Mouse (Mus musculus): ENCODE results near the gene Zfp106.

Zfp106 gene

DNA sequence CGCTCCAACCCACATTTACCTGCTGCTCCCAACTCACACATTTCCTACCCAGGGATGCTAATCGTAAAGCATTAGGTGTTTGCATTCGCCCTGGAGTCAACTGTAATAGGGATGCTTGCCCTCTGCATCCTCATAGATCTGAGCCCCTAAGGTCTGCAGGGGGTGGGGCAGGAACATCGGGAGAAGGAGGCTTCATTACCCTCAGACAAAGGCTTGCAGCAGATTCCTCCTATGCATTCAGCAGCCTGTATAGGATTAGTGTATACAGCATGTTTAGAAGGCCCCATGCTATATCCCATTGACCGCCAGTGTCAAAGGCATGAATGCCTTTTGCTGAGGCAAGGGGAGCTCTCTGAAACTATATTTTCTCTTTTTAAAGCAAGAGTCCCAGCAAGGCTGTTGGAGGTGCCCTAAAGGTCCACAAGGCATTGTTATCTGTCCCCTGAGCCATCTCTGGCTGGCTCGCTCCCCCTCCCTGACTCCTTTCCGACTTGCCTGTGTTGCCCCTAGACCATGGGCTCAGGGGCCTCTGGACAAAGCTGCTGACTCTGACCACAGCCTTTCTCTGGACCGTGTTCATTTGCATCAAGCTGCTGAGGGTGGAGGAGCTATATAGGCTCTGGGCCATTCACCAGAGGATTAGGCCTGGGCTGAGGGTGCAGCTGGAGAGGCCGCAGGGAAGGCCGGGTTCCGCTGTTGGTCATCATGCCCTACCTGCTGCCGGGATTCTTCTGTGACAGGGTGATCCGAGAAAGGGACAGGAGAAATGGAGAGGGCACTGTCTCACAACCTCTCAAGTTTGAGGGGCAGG lies 87.2 kb downstream of the Zfp106 start:
- no peak for DNase-seq (ENCODE audit: low read depth, low spot score)

- no peak for DNase-seq (ENCODE audit: low read depth, low spot score)
Measured at GRCm38 (mm10) chr2:120470856-120471255, 92.8 kb downstream of the Zfp106 start.

DNA sequence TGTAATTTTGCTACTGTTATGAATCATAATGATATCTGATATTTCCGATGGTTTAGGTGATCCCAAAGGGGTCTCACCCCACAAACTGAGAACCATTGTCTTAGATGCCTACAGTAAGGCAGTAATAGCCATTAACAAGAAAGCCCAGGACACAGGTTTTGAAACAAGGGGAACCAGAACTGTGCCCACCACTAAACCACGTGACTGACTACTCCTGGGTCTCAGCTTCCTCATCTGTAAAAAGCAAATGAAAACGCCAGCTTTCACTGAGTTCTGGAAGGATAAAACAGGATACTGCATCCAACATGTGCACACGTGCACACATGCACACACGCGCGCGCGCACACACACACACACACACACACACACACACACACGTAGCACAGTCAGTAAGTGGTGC lies 93.9 kb downstream of the Zfp106 start:
- no peak for DNase-seq (ENCODE audit: low read depth, low spot score)

- no peak for DNase-seq (ENCODE audit: low read depth, low spot score)
Measured at GRCm38 (mm10) chr2:120469220-120469619, 94.4 kb downstream of the Zfp106 start.

- DNase-seq (ENCODE audit: low read depth, low spot score): no peak
Measured at GRCm38 (mm10) chr2:120468011-120468410, 95.6 kb downstream of the Zfp106 start.

GRCm38 (mm10) chr2:120465397-120465785 lies 98.3 kb downstream of the Zfp106 start:
- DNase-seq (ENCODE audit: low read depth, low spot score): no peak

DNA sequence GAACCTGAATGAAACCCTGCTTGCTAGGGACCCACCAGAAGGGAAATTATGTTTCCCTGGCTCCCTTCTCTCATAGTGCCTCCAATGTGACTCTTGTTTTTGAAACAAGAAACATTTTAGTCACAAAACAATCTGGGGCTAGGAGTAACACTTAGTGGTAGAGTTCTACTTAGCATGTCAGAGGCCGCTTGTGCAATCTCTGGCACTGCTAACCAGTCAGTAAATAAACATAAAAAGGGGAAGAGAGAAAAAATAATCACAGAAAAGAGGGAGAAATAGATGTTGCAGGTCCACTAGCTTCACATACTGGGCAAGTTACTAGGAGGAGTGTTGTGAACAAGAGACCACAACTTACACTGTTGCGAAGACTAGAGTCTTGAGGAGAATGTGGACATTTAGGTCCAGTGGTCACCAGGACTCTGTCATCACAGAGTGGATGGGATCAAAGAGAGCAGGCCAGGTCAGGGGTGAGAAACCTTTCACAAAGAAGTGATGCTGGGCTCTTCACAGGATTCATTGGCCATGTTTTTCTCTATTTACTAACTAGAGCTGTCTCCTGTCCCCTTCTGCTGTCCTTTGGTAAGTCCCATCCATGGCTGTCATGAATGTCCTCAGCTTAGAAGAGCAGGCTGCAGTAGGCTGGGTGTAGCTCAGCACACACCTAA lies 98.8 kb downstream of the Zfp106 start:
- DNase-seq (ENCODE audit: low read depth, low spot score): no peak

GRCm38 (mm10) chr2:120464091-120464490 lies 99.6 kb downstream of the Zfp106 start:
- no peak for DNase-seq (ENCODE audit: low read depth, low spot score)

DNA sequence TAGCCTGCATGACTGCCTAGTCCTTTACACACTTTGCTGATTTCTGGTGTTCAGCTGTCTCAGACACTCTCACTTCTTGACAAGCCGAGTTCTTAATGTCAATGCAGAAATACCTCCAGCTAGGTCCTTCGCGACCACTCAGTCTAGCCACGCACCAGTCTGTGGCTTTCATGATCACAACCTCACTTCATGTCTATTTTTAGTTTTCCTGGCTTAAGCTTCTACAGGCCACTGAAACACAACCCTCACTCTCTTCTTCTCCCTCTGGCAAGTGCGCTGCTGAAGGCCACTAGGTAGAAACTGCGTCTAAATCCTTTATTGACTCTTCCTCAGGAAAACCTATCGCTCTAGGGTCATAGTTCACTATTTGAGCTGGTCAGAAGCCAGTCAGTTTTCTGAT lies 100.3 kb downstream of the Zfp106 start:
- no peak for DNase-seq (ENCODE audit: low read depth, low spot score)

GRCm38 (mm10) chr2:120460216-120460615 lies 103.4 kb downstream of the Zfp106 start:
- no peak for DNase-seq (ENCODE audit: low read depth, low spot score)
